Mouse (Mus musculus) mouse embryonic stem cell (cell line): ENCODE data around the gene Kdm6b.

Source experiments
- in situ Hi-C, 2 experiments: fragments of 300-500 bp; cut with MboI; formaldehyde crosslinking; loops; 1 replicate in 1 of 2; 3 replicates in 1 of 2; pipeline ENCODE4 v1.14.3; 2019 to 2020; ENCODE audit warnings: low sequenced_read_pairs in 2 of 2, low pct_unique_long_range_greater_than_20kb in 1 of 2, mixed read lengths in 1 of 2; ENCODE audit not compliant: unreplicated experiment in 1 of 2

The Kdm6b gene

DNA sequence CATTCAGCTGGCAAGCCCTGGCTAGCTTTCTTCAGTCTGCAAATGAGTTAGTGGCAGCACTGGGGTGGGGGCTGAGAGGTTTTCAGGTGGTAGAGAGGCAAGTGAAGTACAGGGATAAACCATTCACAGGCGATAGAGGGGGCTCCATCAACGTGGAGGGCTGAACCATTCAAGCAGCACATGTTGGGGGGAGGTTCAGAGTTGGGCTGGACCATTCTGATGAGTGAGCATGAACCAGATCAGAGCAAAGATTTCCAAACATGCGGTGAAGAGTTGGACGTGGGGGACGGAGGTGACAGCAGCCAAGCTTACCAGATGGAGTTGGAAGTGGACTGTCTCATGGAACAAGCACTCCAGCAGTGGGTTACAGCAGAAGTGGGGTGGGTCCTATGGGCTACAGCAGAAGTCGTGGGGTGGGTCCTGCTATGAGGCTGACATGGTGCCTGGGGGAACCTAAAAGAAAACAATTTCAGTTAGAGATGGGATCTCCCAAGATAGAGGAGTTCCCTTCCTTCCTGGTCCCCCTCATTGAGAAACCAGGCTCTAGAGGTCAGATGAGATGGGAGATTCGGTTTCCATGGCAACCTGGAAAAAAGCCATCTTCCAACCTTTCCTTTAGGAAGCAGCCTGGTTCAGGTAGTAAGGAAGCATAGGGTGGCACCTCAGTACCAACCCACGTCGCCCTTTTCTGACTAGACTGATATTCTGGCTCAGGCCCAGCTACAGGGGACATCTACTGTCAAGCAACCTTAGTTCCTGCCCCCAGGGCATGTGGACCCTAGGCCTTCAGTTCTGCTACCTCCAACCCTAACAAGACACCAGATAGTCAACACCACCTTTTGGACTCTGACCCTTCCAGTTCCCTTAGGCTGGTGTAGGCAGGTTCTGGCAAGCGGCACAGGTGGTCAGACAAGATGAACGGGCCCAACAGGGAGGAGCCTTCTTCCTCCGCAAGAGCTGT lies at the start of gene Kdm6b:
Gene Kdm6b, minus strand, starts transcription at position 455 of the 961 bp plus-strand sequence.
- in situ Hi-C loops = loop anchor here in 1 of 2 experiments (25.0 kb wide), 2 partner anchors 199 to 299 kb away; partner anchors contain the start of genes Atp1b2, Sat2 and Shbg

- in situ Hi-C loops = no loop called here
Observed at GRCm38 (mm10) chr11:69461568-69461967, 48.1 kb upstream of the Kdm6b start.

DNA sequence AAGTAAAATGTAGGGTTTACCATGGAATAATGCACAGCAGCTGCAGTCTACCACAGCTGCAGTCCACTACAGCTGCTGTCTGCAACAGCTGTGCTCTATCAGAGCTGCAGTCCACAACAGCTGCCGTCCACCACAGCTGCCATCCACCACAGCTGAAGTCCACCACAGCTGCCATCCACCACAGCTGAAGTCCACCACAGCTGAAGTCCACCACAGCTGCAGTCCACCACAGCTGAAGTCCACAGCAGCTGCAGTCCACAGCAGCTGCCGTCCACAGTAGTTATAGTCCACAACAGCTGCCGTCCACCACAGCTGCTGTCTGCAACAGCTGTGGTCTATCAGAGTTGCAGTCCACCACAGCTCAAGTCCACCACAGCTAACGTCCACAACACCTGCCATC lies 46.4 kb upstream of the Kdm6b start:
- in situ Hi-C loops = no loop called here

GRCm38 (mm10) chr11:69457006-69457579 lies 43.6 kb upstream of the Kdm6b start:
- in situ Hi-C loops = no loop called here

- in situ Hi-C loops = no loop called here
Observed at GRCm38 (mm10) chr11:69452114-69452867, 38.8 kb upstream of the Kdm6b start.

DNA sequence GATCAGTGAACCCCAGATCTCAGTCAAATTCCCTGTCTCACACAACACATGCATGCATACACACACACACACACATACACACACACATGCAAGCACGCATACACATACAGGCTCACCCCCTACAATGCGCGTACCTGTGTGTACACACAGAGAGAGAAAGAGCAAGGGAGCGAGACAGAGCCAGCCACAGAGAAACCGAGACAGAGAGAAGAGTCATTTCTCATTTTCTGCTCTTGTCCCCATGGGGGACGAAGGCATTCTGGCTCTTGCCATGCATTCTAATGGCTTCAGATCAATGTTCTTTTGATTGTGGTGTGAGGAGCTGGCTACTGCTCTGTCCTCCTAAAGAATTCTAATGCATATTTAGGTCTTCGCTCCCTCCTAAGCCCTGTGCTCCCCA lies 33.8 kb upstream of the Kdm6b start:
- in situ Hi-C loops = no loop called here

GRCm38 (mm10) chr11:69443328-69443727 lies 29.9 kb upstream of the Kdm6b start:
- in situ Hi-C loops = no loop called here

DNA sequence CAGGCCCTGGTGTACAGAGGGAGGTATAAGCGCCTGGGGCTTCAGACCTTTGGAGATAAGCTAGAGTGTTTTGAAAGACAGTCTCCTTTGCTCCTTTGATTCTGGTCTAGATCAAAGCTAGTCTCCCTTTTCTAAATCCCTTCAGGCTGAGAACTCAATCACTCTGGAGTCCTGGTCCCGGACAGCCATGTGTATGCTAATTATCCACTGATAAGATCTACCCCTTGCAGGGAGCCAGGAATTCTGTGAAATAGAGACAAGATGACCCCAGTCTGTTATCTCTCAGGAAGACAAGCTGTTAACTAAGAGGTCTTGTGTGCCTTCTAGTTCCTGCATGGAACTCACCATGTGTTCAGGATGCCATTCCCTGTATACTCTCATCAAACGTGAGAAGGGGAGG lies 23.8 kb upstream of the Kdm6b start:
- in situ Hi-C loops = no loop called here

DNA sequence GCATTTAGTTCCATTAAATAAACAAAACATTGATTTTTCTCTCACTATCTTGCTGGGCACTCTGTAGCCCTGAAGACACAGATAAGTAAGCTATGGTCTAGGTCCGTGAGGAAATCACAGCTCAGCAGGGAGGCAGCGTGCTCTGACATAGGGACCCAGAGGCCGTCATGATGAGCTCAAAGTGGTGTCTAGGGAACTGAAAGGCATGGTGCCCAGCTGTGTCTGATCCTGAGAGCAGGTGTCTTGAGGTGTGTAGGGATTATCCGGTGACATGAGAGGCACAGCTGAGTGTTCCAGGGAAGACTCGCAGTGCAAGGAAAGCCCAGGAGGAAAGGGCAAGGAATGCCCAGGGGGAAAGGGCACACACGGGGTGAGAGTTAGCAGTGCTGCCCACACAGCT lies 19.7 kb upstream of the Kdm6b start:
- in situ Hi-C loops = no loop called here

- in situ Hi-C loops = no loop called here
Observed at GRCm38 (mm10) chr11:69432640-69432982, 19.1 kb upstream of the Kdm6b start.

GRCm38 (mm10) chr11:69431829-69432639 lies 18.6 kb upstream of the Kdm6b start:
- in situ Hi-C loops = no loop called here

DNA sequence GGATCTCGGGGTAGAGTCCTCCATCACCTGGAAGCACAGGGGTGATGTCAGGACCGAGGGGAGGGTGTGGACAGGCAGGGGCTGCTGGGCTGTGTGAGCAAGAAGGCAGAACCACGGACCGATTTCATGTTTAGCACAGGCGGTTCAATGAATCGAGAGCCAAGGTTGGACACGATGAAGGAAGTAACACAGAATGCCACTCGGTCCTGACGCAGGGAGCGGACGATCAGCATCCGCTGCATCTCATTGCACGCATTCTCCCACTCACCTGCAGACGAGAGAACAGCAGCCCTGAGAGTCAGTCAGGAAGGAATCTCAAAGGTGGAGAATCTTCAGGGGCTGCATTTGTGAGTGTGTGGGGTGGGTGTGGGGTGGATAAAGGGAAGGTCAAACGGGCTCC lies 17.2 kb upstream of the Kdm6b start:
- in situ Hi-C loops = no loop called here

GRCm38 (mm10) chr11:69429313-69429712 lies 15.8 kb upstream of the Kdm6b start:
- in situ Hi-C loops = no loop called here

DNA sequence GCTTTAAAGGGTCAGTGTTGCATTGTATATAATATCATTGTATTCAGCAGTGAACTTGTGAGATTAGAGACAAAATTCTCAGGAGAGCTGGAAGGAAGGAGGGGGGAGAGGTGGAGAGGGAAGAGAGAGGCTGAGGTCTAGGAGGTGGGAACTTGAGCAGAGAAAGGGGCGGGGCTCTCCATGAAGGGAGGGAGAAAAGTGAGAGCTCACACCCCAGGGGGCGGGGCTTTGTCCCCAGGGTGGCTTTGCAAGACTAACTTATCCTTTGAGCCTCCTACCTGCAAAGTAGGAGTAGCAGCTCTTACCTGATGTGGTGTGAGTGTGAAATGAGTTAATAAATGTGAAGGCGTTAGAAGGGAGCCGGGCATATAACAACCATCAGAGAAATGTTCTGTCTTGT lies 15.3 kb upstream of the Kdm6b start:
- in situ Hi-C loops = no loop called here

DNA sequence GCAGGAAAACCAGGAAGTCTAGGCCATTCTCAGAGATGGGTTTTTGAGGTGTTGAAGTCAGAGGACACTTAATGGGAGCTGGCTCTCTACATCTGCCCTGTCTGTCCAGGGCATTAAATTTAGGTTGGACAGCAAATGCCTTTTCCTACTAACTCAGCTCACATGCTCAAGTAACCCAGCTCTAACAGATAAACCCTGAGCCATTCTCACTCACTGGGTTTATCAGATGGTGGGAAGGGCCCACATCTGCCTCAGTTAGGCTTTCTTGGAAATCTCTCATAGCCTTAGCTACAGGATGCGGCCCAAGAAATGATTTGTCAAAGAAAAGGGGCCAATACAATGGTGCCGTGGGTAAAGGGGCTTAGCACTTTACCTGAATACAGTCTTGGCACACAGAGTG lies 12.8 kb upstream of the Kdm6b start:
- in situ Hi-C loops = no loop called here

GRCm38 (mm10) chr11:69423885-69424284 lies 10.4 kb upstream of the Kdm6b start:
- in situ Hi-C loops = loop anchor here in 1 of 2 experiments (25.0 kb wide), 2 partner anchors 188 to 288 kb away; partner anchors contain the start of genes Atp1b2, Sat2 and Shbg

- in situ Hi-C loops = loop anchor here in 1 of 2 experiments (25.0 kb wide), 2 partner anchors 189 to 289 kb away; partner anchors contain the start of genes Atp1b2, Sat2 and Shbg
Observed at GRCm38 (mm10) chr11:69422842-69423241, 9.4 kb upstream of the Kdm6b start.
